Mouse (Mus musculus) stomach, postnatal 0 days (tissue): ENCODE data around the gene St3gal3.

ENCODE experiments used
- CTCF ChIP-seq: IDR thresholded peaks from 2 replicates; pipeline ENCODE4 v1.5.1; 2016; ENCODE audit warnings: antibody characterized with exemption, low read depth, mild to moderate bottlenecking, moderate library complexity
- EP300 ChIP-seq: optimal IDR thresholded peaks from 2 replicates; pipeline ENCODE3; 2016; ENCODE audit warnings: antibody characterized with exemption

- TF ChIP-seq CTCF: no peak
- TF ChIP-seq EP300: no peak
Measured at GRCm38 (mm10) chr4:117947493-117947892, 187.2 kb downstream of the St3gal3 start.
